Mouse (Mus musculus) brain, embryonic 14.5 days (tissue): ENCODE data around the gene Btbd9.

Experiments
- CTCF ChIP-seq: fragments of 200-500 bp; IDR thresholded peaks from 2 replicates; pipeline ENCODE4 v1.5.1; 2012; ENCODE audit warnings: inconsistent platforms, mild to moderate bottlenecking, moderate library complexity, borderline replicate concordance; ENCODE audit not compliant: insufficient read depth, insufficient read length; ENCODE audit errors: extremely low read depth
- POLR2A ChIP-seq: fragments of 200-500 bp; IDR thresholded peaks from 2 replicates; pipeline ENCODE4 v1.6.1; 2012; ENCODE audit warnings: mild to moderate bottlenecking, inconsistent platforms, borderline replicate concordance; ENCODE audit not compliant: poor library complexity, insufficient read depth, insufficient read length, severe bottlenecking; ENCODE audit errors: extremely low read depth

DNA sequence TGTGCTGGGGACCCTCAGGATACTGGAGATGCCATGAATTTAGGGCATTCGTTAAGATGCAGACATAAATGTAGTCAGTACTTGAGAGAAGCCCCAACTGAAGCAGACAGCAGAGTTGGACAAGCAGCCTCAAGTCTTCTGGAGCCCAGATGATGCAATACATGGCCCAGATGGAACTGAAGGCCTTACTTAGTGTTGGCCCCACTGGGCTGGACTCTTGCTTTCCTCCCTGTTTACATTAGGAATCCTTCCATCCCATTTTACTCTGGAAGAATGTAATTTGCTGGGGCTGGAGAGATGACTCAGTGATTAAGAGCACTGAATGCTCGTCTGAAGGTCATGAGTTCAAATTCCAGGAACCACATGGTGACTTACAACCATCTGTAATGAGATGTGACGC, 136.6 kb downstream of the Btbd9 start:
- TF ChIP-seq POLR2A (no peak), CTCF (no peak)
